Mouse (Mus musculus) C2C12 (cell line): ENCODE data around the gene Tecpr2.

Experiments
- CEBPB ChIP-seq: IDR thresholded peaks from one replicate; pipeline ENCODE4 v1.6.1; 2011; ENCODE audit warnings: low read depth, mild to moderate bottlenecking, control low read depth, moderate library complexity
- CTCF ChIP-seq: IDR thresholded peaks from one replicate; pipeline ENCODE4 v1.5.1; 2011; ENCODE audit not compliant: control insufficient read depth, insufficient read depth, insufficient read length
- MAX ChIP-seq: IDR thresholded peaks from one replicate; pipeline ENCODE4 v1.6.1; 2011; ENCODE audit warnings: mild to moderate bottlenecking, control low read depth
- MYOD1 ChIP-seq: IDR thresholded peaks from one replicate; pipeline ENCODE4 v1.6.1; 2011; ENCODE audit warnings: low read depth; ENCODE audit not compliant: control insufficient read depth, insufficient read length
- MYOG ChIP-seq: IDR thresholded peaks from one replicate; pipeline ENCODE4 v1.6.1; 2011; ENCODE audit not compliant: control insufficient read depth, insufficient read length; ENCODE audit errors: extremely low read depth
- USF1 ChIP-seq: IDR thresholded peaks from one replicate; pipeline ENCODE4 v1.6.1; 2011; ENCODE audit warnings: low read depth, mild to moderate bottlenecking, control low read depth, moderate library complexity

DNA sequence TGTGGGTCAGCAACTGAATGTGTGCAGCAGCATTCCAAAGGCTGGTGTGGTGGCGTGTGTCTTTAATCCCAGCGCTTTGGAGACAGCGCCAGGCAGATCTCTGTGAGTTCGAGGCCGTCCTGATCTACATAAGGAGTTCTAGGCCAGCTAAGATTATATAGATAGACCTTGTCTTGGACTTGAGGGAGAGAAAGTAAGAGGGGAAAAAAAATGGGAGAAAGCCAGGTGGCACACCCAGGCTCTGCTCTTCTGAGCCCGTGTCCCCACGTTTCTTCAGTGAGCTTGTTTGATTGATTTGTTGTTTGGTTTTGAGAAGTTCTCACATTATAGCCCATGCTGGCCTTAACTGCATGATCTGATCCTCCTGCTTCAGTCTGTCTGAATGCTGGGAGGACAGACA, 101.4 kb downstream of the Tecpr2 start:
- TF ChIP-seq MAX: no peak
- no peak for TF ChIP-seq CTCF
- TF ChIP-seq MYOG: no peak
- no peak for TF ChIP-seq USF1
- TF ChIP-seq CEBPB: no peak
- no peak for TF ChIP-seq MYOD1
